Mouse (Mus musculus) midbrain, embryonic 16.5 days (tissue): ENCODE data around the gene Zmat1. TPM values are rescaled to one million over a fixed set of nuclear protein-coding genes. Genes with fewer than 3 reads are reported as not detected.
A peak's percentile ranks its signal among the peaks of the same experiment; 100 is the strongest.

Experiments
- ATAC-seq: fragments of 200-750 bp; cut with Nextera tagmentation; 2 replicates; pipeline ENCODE4 v1.8.0; 2017; ENCODE audit warnings: moderate TSS enrichment
- H3K27ac ChIP-seq: fragments of 300-500 bp; sonication (generic); 2 replicates; pipeline ENCODE4 v1.5.1; 2014; ENCODE audit warnings: mild to moderate bottlenecking, low read length, mixed read lengths
- H3K27me3 ChIP-seq: fragments of 300-500 bp; sonication (generic); 2 replicates; pipeline ENCODE4 v1.6.1; 2014; ENCODE audit warnings: low read depth, low read length, mixed read lengths; ENCODE audit not compliant: control insufficient read depth, insufficient read depth
- H3K36me3 ChIP-seq: fragments of 300-500 bp; sonication (generic); 2 replicates; pipeline ENCODE4 v1.6.1; 2014; ENCODE audit warnings: mild to moderate bottlenecking, low read length, moderate library complexity, mixed read lengths; ENCODE audit not compliant: control insufficient read depth, insufficient read depth
- H3K4me1 ChIP-seq: fragments of 300-500 bp; sonication (generic); 2 replicates; pipeline ENCODE4 v1.6.1; 2014; ENCODE audit warnings: mild to moderate bottlenecking, low read length, mixed read lengths; ENCODE audit not compliant: control insufficient read depth, insufficient read depth
- H3K4me2 ChIP-seq: fragments of 300-500 bp; sonication (generic); 2 replicates; pipeline ENCODE4 v1.6.1; 2014; ENCODE audit warnings: mild to moderate bottlenecking, low read length, mixed read lengths
- H3K4me3 ChIP-seq: fragments of 300-500 bp; sonication (generic); 2 replicates; pipeline ENCODE4 v1.5.1; 2014; ENCODE audit warnings: low read depth, mild to moderate bottlenecking, low read length, moderate library complexity, mixed read lengths
- H3K9ac ChIP-seq: fragments of 300-500 bp; sonication (generic); 2 replicates; pipeline ENCODE4 v1.6.1; 2014; ENCODE audit warnings: low read depth, low read length, mixed read lengths
- H3K9me3 ChIP-seq: fragments of 300-500 bp; sonication (generic); replicated peaks from 2 replicates; pipeline ENCODE4 v1.6.1; 2014; ENCODE audit warnings: mild to moderate bottlenecking, low read length, mixed read lengths; ENCODE audit not compliant: control insufficient read depth, poor library complexity, severe bottlenecking
- WGBS: fragments of 180-500 bp; shearing (Covaris S2); extraction: QIAGEN DNeasy Blood & Tissue Kit; methylation state at CpG from one replicate; pipeline ENCODE4 v1.1.7; 2014; 5-methylcytosine and 5-hydroxymethylcytosine counted together
- polyA plus RNA-seq: library from polyadenylated mRNA; unstranded; fragments of >200 nt; fragmentation: Nextera tagmentation; extraction: Ambion mirVana; gene quantifications from 2 replicates; pipeline ENCODE4 v1.2.1, GENCODE M21; 2015

The Zmat1 gene
- polyA plus RNA-seq, 1 experiment from 2014 or later = 12.3 TPM

- peak overlapping the region; percentile 25; the same call in 1 of the 2 replicates for H3K9ac ChIP-seq
- no peaks in the 10 kb centered on the region for H3K27me3 ChIP-seq
- peak; percentile 94 for ATAC-seq
- H3K9me3 ChIP-seq = no peaks in the 10 kb centered on the region; the same call in 1 of the 2 replicates
- H3K36me3 ChIP-seq = no peaks in the 10 kb centered on the region
- peak overlapping the region; percentile 35 for H3K4me3 ChIP-seq
- no peak overlapping the region for H3K27ac ChIP-seq
- peak overlapping the region; percentile 45 for H3K4me2 ChIP-seq
- H3K4me1 ChIP-seq = no peaks in the 10 kb centered on the region
- 70% methylated on average over 27 of the region's 53 CpGs for WGBS
Observed at GRCm38 (mm10) chrX:134963305-134964094, 45.5 kb downstream of the Zmat1 start.

GRCm38 (mm10) chrX:134930361-134930760, 78.6 kb downstream of the Zmat1 start:
- no peak for ATAC-seq
- 38% methylated on average over 5 of the region's 5 CpGs for WGBS
- H3K4me3 ChIP-seq = no peak overlapping the region

GRCm38 (mm10) chrX:134929927-134930326, 79.1 kb downstream of the Zmat1 start:
- Histone ChIP-seq H3K27ac (no peak overlapping the region), H3K9ac (no peak overlapping the region), H3K27me3 (no peaks in the 10 kb centered on the region), H3K4me3 (no peak overlapping the region), H3K9me3 (no peaks in the 10 kb centered on the region), H3K4me1 (no peaks in the 10 kb centered on the region), H3K36me3 (no peaks in the 10 kb centered on the region), H3K4me2 (no peak overlapping the region)
- WGBS = 82% methylated on average over 5 of the region's 5 CpGs
- ATAC-seq = no peak

More at GRCm38 (mm10) chrX:134930361-134930760, 78.6 kb downstream of the Zmat1 start:
- no peak overlapping the region for H3K4me2 ChIP-seq
- H3K27ac ChIP-seq = no peak overlapping the region
- no peak overlapping the region for H3K9ac ChIP-seq
- H3K27me3 ChIP-seq = no peaks in the 10 kb centered on the region
- no peaks in the 10 kb centered on the region for H3K9me3 ChIP-seq
- no peaks in the 10 kb centered on the region for H3K36me3 ChIP-seq
- H3K4me1 ChIP-seq = no peaks in the 10 kb centered on the region

- H3K9ac ChIP-seq = no peak overlapping the region
- no peak overlapping the region for H3K4me2 ChIP-seq
- no peaks in the 10 kb centered on the region for H3K4me1 ChIP-seq
- H3K27me3 ChIP-seq = no peaks in the 10 kb centered on the region
- H3K27ac ChIP-seq = no peak overlapping the region
- H3K9me3 ChIP-seq = no peaks in the 10 kb centered on the region
- H3K36me3 ChIP-seq = no peaks in the 10 kb centered on the region
- no peak for ATAC-seq
- H3K4me3 ChIP-seq = no peak overlapping the region
Observed at GRCm38 (mm10) chrX:134925058-134925457, 84.0 kb downstream of the Zmat1 start.

GRCm38 (mm10) chrX:134923675-134924424, 85.2 kb downstream of the Zmat1 start:
- no peaks in the 10 kb centered on the region for H3K4me1 ChIP-seq
- no peak overlapping the region for H3K27ac ChIP-seq
- WGBS = 52% methylated on average over 7 of the region's 7 CpGs
- H3K4me2 ChIP-seq = no peak overlapping the region
- no peaks in the 10 kb centered on the region for H3K36me3 ChIP-seq
- H3K9ac ChIP-seq = no peak overlapping the region
- H3K4me3 ChIP-seq = no peak overlapping the region
- H3K27me3 ChIP-seq = no peaks in the 10 kb centered on the region
- 0 out of 2 replicates have a peak, but pooled peaks have one; percentile 42 for ATAC-seq
- H3K9me3 ChIP-seq = no peaks in the 10 kb centered on the region

Other genes with a start within 250 kb of the Zmat1 start
- 95.6 and 104 TPM in 2 replicates for gene Armcx2, start 200.0 kb downstream of the Zmat1 start, polyA plus RNA-seq
- 0.28 and 0.44 TPM in 2 replicates for gene Nxf2, start 44.5 kb downstream of the Zmat1 start, polyA plus RNA-seq
- not detected in 2 replicates for gene Gm15023, start 168.4 kb upstream of the Zmat1 start, polyA plus RNA-seq
- 45.0 and 51.5 TPM in 2 replicates for gene Tceal6, start 201.5 kb upstream of the Zmat1 start, polyA plus RNA-seq